Mouse (Mus musculus) forebrain, embryonic 12.5 days (tissue): ENCODE results near the gene Gfi1. TPM values are rescaled to one million over a fixed set of nuclear protein-coding genes. Genes with fewer than 3 reads are reported as not detected.

Source experiments
- ATAC-seq: fragments of 200-750 bp; cut with Nextera tagmentation; 2 replicates; pipeline ENCODE4 v1.8.0; 2017; ENCODE audit warnings: moderate TSS enrichment; ENCODE audit not compliant: low FRiP score
- H3K27ac ChIP-seq: fragments of 300-500 bp; sonication (generic); 2 replicates; pipeline ENCODE4 v1.5.1; 2016; ENCODE audit warnings: mild to moderate bottlenecking
- H3K27me3 ChIP-seq: fragments of 300-500 bp; sonication (generic); 2 replicates; pipeline ENCODE4 v1.6.1; 2016; ENCODE audit warnings: mild to moderate bottlenecking
- H3K36me3 ChIP-seq: fragments of 300-500 bp; sonication (generic); replicated peaks from 2 replicates; pipeline ENCODE4 v1.6.1; 2016; ENCODE audit warnings: mild to moderate bottlenecking
- H3K4me1 ChIP-seq: fragments of 300-500 bp; sonication (generic); 2 replicates; pipeline ENCODE4 v1.6.1; 2016
- H3K4me2 ChIP-seq: fragments of 300-500 bp; sonication (generic); 2 replicates; pipeline ENCODE4 v1.6.1; 2016; ENCODE audit warnings: mild to moderate bottlenecking, moderate library complexity
- H3K4me3 ChIP-seq: fragments of 300-500 bp; sonication (generic); replicated peaks from 2 replicates; pipeline ENCODE4 v1.5.1; 2016; ENCODE audit warnings: mild to moderate bottlenecking
- H3K9ac ChIP-seq: fragments of 300-500 bp; sonication (generic); 2 replicates; pipeline ENCODE4 v1.6.1; 2016; ENCODE audit warnings: mild to moderate bottlenecking
- H3K9me3 ChIP-seq: fragments of 300-500 bp; sonication (generic); 2 replicates; pipeline ENCODE4 v1.6.1; 2016
- WGBS: fragments of 180-500 bp; shearing (Covaris S2); methylation state at CpG from one replicate; pipeline ENCODE4 v1.1.7; 2016; 5-methylcytosine and 5-hydroxymethylcytosine counted together
- polyA plus RNA-seq: library from polyadenylated mRNA; unstranded; fragments of >200 nt; fragmentation: Nextera tagmentation; extraction: Ambion mirVana; gene quantifications from 2 replicates; pipeline ENCODE4 v1.2.1, GENCODE M21; 2016

Gfi1 gene
- polyA plus RNA-seq, 1 experiment from 2014 or later: not detected

DNA sequence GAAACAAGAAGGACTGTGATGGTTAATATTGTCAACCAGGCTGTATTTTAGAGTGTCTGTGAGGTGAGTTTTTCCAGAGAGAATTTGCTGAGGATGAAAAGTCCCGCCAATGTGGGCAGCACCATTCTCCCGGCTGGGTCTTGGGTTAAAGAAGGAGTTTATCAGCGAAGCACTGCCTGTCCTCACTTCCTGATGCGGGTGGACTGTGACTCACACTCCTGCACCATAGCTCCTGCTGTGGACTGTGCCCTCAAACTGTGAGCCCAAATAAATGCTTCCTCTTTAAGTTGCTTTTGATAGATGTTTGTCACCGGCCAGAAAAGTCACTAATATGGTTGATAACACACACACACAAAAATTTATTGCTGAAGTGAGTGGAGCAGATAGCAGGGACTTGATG lies 10.3 kb upstream of the Gfi1 start:
- Histone ChIP-seq H3K9me3 (no peaks in the 10 kb centered on the region), H3K4me3 (no peak overlapping the region), H3K27me3 (peaks cover 11% of the 10 kb centered on the region), H3K27ac (no peak overlapping the region), H3K4me2 (no peak overlapping the region), H3K4me1 (no peaks in the 10 kb centered on the region), H3K36me3 (no peaks in the 10 kb centered on the region), H3K9ac (no peak overlapping the region)
- 90% methylated on average over 5 of the region's 5 CpGs for WGBS
- no peak for ATAC-seq

DNA sequence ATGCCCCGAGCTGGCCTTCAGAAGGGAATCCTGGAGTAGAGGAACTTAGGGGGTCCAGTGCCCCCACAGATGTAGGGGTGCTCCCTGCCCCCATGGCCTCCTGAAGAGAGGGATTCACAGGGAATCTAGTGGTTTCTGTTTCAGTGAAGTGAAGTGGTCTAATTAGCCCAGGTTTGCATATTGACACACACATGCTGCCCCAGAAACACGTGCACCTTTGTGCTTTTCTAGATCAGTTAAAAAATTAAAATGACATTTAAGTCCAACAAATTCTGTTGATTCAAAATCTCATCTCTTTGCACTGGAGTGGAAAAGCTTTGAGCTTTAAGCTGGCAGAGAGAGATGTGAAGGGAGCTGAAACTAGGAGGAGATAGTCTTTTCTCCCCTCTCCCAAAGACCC lies 6.0 kb upstream of the Gfi1 start:
- Histone ChIP-seq H3K4me2 (no peak overlapping the region), H3K4me3 (no peak overlapping the region), H3K9me3 (no peaks in the 10 kb centered on the region), H3K27me3 (peaks cover 41% of the 10 kb centered on the region), H3K36me3 (no peaks in the 10 kb centered on the region), H3K27ac (no peak overlapping the region), H3K4me1 (peaks cover under 1% of the 10 kb centered on the region; the same call in 1 of the 2 replicates), H3K9ac (no peak overlapping the region)
- 29% methylated on average over 2 of the region's 2 CpGs for WGBS
- ATAC-seq: no peak

DNA sequence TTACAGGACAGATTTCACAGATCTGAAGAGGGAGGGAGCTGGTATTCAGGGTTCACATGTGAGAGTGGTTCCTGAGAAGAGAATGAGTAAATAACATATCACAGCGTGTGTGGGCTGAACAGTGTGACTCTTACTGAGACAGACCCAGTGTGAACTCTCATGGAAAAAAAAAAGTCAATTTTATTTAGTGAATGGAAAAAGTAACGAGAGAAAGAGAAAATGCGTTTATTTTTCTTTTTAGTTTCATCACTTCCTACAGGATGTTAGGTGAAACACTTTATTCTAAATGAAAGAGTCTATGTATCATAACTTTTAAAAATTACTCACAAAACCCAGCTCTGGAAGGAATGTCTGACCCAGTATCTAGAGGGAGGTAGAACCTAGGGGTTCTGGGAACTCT lies 5.6 kb upstream of the Gfi1 start:
- Histone ChIP-seq H3K27ac (no peak overlapping the region), H3K4me1 (peaks cover 5% of the 10 kb centered on the region), H3K27me3 (peaks cover 46% of the 10 kb centered on the region), H3K9ac (no peak overlapping the region), H3K36me3 (no peaks in the 10 kb centered on the region), H3K4me2 (no peak overlapping the region), H3K4me3 (no peak overlapping the region), H3K9me3 (no peaks in the 10 kb centered on the region)
- 48% methylated on average over 3 of the region's 3 CpGs for WGBS
- ATAC-seq: no peak

DNA sequence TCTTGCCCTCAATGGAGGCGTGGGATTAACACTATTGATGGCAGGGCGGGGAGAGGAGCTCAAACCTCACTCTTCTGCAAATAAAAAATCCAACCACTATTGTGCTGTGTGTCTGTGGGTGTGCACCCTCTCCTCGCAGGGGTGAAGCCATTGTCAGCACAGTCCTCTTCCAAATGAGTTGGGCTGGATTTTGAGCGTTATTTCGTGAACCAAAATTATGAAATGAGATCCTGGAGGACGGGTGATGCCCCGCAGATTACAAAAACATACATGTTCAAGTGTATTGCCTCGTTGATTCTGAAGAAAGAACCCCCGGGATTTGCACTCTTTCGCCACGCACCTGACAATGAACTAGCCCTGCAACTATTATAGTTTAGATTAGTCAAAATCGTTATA lies 1.2 kb upstream of the Gfi1 start:
- no peaks in the 10 kb centered on the region for H3K36me3 ChIP-seq
- no peak for ATAC-seq
- H3K4me2 ChIP-seq: peak overlapping the region; percentile 45
- no peaks in the 10 kb centered on the region for H3K9me3 ChIP-seq
- WGBS: 12% methylated on average over 12 of the region's 12 CpGs
- H3K27me3 ChIP-seq: peaks cover 82% of the 10 kb centered on the region
- peaks cover 39% of the 10 kb centered on the region for H3K4me1 ChIP-seq
- no peak overlapping the region for H3K9ac ChIP-seq
- H3K4me3 ChIP-seq: peak overlapping the region; percentile 25; the same call in 1 of the 2 replicates
- no peak overlapping the region for H3K27ac ChIP-seq

DNA sequence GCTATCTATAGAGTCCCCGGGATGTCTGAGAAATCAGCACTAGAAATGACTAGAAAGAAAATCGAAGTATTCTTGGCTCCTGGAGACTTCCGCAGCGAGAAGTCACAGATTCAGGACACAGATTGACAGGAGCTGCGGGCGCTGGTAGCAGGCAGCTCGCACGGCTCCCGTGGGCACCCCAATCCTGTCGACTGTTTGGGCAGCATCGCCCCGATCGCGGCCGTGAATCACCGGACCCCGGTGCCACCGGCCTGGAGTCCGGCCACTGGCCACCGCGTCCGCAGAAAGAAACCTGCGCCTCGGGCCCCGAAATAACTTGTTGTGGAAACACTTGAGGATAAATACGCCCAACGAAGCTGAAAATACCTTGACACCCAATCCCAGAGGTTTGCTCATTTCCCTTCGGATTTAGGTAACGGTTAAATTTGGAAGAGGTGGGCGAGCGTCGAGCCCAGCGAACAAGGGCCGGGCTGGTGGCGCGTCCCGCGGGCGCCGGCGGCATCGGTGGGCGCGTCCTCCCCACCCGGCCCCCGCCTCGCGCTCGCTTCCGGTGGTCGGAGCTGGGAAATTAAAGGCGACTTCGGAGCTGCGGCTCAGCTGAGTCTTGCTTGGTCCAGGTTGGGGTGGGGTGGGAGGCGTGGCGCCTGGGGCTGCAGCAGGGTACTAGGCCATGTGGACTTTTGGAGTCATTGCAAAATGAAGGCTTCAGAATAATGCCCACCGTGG lies 608 bp upstream of the Gfi1 start:
- Histone ChIP-seq H3K9me3 (no peaks in the 10 kb centered on the region), H3K27me3 (peaks cover 84% of the 10 kb centered on the region), H3K4me1 (peaks cover 43% of the 10 kb centered on the region), H3K27ac (no peak overlapping the region), H3K36me3 (no peaks in the 10 kb centered on the region), H3K4me2 (peak overlapping the region; percentile 45), H3K9ac (no peak overlapping the region), H3K4me3 (peak overlapping the region; percentile 25)
- no peak for ATAC-seq
- under 1% methylated on average over 57 of the region's 57 CpGs for WGBS

DNA sequence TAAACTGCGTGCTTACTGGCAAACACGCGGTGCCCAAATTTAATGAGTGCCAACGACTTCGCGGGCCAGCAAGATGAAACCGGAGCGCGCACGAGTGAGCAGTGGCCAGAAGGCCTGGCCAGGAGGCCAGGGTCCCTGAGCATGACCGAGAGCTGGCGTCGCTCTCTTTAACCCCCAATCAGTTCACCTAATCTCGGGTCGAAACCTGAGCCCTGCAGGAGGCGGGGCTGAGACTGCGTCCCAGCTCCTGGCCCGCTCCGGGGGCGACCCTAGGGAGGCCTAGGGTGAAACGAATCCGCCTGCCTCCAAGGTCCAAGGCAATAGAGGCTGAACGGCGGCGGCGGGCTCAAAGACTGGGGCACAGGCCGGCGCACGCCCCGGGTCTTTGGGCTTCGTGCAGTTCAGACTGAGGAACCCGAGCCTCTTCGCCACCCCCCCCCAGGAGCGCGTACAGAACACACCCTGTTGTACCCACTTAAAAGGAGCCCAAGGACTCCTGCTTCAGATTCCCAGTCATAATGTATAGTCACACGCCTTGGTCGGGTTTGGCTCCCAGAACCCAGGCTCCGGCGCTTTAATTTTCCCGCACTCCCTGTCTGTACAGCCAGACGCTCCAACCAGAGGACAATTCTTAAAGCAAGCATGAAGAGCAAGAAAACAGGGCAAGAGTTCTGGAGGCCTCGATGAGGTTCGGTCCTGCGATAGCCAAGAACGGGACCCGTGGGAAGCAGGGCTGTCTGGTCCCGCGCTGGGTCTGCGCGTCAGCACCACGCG lies 988 bp downstream of the Gfi1 start:
- Histone ChIP-seq H3K27ac (no peak overlapping the region), H3K4me3 (peak overlapping the region; percentile 26), H3K9me3 (no peaks in the 10 kb centered on the region), H3K4me1 (peaks cover 50% of the 10 kb centered on the region), H3K27me3 (peaks cover 91% of the 10 kb centered on the region), H3K9ac (no peak overlapping the region), H3K36me3 (no peaks in the 10 kb centered on the region), H3K4me2 (peak overlapping the region; percentile 41)
- under 1% methylated on average over 52 of the region's 52 CpGs for WGBS
- peak; percentile 40; the same call in 1 of the 2 replicates for ATAC-seq

DNA sequence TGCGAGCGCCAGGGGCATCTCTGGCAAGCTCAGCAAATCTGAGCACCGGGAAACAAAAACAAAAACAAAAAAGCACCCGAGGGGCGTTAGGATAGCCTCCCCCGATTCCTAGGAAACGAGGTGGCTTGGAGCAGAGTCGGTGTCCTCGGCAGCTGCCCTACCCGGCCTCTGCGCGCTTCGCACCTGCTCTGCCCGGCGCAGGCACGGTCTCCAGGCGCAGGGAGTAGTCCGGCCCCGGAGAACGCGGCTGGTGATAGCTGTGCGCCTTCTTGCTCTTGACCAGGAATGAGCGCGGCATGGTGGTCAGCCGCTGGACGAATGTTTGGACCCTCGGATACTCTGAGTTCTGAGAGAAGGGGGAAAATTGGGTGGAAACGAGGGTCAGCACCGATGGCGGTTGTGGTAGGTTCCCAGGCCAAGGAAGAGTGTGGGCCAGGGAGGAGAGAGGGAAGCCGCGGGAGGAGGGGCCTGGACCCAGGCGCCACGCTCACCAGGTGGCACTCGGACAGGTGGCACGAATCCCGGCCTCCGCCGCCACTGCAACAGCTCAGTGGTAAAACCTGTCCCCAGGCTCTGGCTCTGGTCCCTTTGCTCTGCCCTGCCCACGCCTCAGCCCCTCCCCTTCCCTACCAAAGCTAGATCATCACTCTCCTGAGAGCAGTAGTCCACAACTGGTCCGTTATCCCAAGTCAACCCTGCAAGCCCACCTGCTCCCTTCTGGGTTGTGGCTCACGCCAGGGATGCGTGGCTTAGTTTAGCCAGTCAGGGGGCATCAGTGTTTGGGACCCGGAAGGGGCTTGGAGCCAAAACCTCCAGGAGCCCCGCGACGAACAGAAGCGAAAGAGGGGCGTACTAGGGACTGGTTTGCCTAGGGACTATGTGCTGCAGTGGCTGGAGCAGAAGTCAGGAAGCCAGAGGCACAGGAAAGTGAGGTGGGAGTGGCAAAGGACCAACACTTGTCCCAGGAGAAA lies 2.0 kb downstream of the Gfi1 start:
- WGBS: under 1% methylated on average over 49 of the region's 49 CpGs
- peak overlapping the region; percentile 14 for H3K4me3 ChIP-seq

DNA sequence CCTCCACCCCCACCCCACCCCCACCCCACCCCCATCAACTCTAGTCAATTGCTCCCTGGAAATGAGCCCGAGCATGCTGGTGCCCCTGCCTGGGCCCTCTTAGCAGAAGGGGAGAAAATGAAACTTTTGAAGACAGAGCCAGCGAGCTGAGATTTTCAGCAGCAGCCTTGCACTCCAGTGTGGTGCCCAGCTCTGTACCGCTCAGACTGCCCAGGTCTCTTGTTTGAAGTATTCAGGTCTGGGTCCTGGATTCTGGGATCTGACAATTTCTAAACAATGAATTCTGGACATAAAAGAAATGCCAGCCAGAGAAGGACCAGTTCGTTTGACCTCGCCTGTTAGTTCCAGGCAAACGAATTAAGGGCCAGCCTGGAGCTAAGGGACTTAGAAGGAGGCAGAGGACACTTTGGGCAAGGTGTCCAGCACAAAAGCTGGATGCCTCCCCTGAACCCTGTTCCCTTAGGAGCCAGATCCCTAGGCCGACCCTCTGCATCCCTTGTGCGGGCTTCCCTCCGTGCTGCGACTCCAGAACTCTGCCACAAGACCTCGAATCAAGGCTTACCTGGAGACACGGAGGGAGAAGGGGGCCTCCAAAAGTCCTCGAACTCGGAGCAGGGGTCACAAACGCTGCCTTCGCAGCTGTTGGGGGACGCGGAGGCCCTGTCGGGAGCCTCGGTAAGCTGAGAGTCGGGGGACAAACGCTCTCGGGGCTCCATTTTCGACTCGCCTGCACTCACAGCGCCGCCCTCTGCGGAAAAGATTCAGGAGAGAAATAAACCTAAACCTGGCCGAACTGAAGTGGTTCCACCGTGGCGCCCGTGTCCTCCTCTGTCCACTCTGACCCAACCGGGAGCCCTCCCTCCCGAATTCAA lies 2.9 kb downstream of the Gfi1 start:
- Histone ChIP-seq H3K27ac (no peak overlapping the region), H3K9me3 (no peaks in the 10 kb centered on the region), H3K4me1 (peaks cover 50% of the 10 kb centered on the region), H3K9ac (no peak overlapping the region), H3K36me3 (no peaks in the 10 kb centered on the region), H3K27me3 (peaks cover 97% of the 10 kb centered on the region), H3K4me2 (peak overlapping the region; percentile 31), H3K4me3 (peak overlapping the region; percentile 14)
- WGBS: 1% methylated on average over 34 of the region's 34 CpGs
- ATAC-seq: no peak

More for the DNA sequence above, 2.0 kb downstream of the Gfi1 start:
- peaks cover 99% of the 10 kb centered on the region for H3K27me3 ChIP-seq
- H3K9me3 ChIP-seq: no peaks in the 10 kb centered on the region
- no peaks in the 10 kb centered on the region for H3K36me3 ChIP-seq
- ATAC-seq: no peak
- peaks cover 50% of the 10 kb centered on the region for H3K4me1 ChIP-seq
- H3K9ac ChIP-seq: no peak overlapping the region
- H3K27ac ChIP-seq: no peak overlapping the region
- peak overlapping the region; percentile 31 for H3K4me2 ChIP-seq

DNA sequence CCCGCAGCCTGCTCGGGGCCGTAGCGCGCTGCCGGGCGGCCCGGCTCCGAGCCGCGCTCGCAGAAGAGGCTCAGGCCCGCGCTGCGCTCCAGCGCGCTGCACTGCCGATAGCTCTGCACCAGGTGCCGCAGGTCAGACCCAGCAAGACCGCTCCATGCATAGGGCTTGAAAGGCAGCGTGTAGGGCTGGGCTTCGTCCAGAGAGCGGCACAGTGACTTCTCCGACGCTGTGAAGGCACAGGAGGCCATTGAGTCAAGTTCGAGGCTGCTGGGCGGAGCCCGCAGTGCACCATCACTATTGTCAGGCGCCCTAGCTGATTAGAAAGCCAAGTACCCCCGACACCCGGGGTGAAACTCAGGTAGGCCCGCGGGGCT lies 4.2 kb downstream of the Gfi1 start:
- Histone ChIP-seq H3K27me3 (peaks cover 98% of the 10 kb centered on the region), H3K4me2 (peak overlapping the region; percentile 53), H3K27ac (no peak overlapping the region), H3K9me3 (no peaks in the 10 kb centered on the region), H3K4me1 (peaks cover 48% of the 10 kb centered on the region), H3K4me3 (peak overlapping the region; percentile 37), H3K36me3 (no peaks in the 10 kb centered on the region), H3K9ac (no peak overlapping the region)
- no peak for ATAC-seq
- under 1% methylated on average over 33 of the region's 33 CpGs for WGBS

DNA sequence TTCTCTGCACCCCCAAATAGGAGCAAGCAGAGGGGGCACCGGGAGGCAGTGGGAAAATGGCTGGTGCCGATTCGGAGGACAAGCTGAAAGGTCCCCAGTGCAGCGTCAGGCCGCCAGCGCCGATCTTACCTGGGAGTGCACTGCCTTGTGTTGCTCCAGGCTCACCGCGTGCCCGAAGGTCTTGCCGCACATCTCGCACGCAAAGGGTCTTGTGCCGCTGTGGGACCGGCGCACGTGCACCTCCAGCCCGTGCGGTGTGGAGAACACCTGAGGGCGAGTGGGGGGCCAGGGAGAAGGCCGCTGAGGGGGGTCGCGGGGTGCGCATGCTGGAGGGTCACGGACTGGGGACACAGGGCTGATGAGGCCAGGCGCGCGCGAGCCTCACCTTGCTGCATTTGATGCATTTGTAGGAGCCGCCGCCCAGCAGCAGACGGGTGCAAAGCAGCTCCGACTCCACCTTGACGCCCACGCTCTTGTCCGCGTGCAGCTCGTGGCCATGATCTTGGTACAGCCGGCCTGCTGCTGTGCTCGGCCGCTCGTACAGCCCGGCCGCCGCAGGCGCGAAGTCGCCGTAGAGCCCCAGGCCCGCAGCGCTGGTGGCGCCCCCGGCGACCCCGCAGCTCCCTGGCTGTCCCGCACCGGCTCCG lies 4.7 kb downstream of the Gfi1 start:
- WGBS: under 1% methylated on average over 50 of the region's 58 CpGs
- Histone ChIP-seq H3K36me3 (no peaks in the 10 kb centered on the region), H3K4me2 (peak overlapping the region; percentile 53), H3K27me3 (peaks cover 98% of the 10 kb centered on the region), H3K27ac (no peak overlapping the region), H3K4me1 (peaks cover 43% of the 10 kb centered on the region), H3K9ac (no peak overlapping the region), H3K9me3 (no peaks in the 10 kb centered on the region), H3K4me3 (peak overlapping the region; percentile 37)
- peak; percentile 45; the same call in 1 of the 2 replicates for ATAC-seq

DNA sequence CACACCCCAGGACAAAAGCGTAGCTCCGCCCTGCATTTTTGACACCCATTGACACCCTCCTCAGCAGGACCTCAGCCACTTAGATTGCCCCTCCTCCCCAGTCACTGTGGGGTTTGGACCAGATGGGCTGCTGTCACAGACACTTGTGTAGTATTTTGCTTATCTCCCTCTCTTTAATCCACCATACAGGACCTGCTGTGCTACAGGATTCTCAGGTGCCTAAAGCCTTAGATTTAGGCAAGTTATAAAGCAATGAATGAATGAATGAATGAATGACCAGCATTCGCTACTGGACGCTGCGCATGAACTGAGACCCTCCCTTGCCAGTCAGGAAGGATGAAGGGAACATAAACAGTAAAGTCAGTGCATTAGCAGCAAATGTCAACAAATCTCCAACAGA lies 5.3 kb downstream of the Gfi1 start:
- no peak for ATAC-seq
- H3K27ac ChIP-seq: no peak overlapping the region
- 4% methylated on average over 5 of the region's 5 CpGs for WGBS
- no peaks in the 10 kb centered on the region for H3K9me3 ChIP-seq
- H3K27me3 ChIP-seq: peaks cover 93% of the 10 kb centered on the region
- H3K4me2 ChIP-seq: no peak overlapping the region
- peaks cover 38% of the 10 kb centered on the region for H3K4me1 ChIP-seq
- H3K36me3 ChIP-seq: no peaks in the 10 kb centered on the region
- H3K4me3 ChIP-seq: no peak overlapping the region
- no peak overlapping the region for H3K9ac ChIP-seq
